Mouse (Mus musculus): ENCODE measurements at regions not wholly inside any gene's neighbourhood (a gene's known extent, or its start where the extent isn't known, plus 50 kb on each side); places are given as distances from the start of the nearest gene placed in this dataset.

GRCm38 (mm10) chr16:93353971-93354370 is 249.9 kb downstream of the Setd4 start:
- TF ChIP-seq POLR2A (IDR thresholded peaks at IDR 0.05; ENCODE audit: borderline replicate concordance, extremely low read depth, insufficient read depth, insufficient read length, poor library complexity, severe bottlenecking), result no peak
- TF ChIP-seq CTCF (IDR thresholded peaks at IDR 0.05; ENCODE audit: borderline replicate concordance, extremely low read depth, insufficient read depth, insufficient read length), result no peak

All from brain, embryonic 14.5 days (tissue).